Mouse (Mus musculus): ENCODE measurements at regions not wholly inside any gene's neighbourhood (a gene's known extent, or its start where the extent isn't known, plus 50 kb on each side); places are given as distances from the start of the nearest gene placed in this dataset.

GRCm38 (mm10) chr8:4934551-4934950 lies 155.2 kb upstream of the Shcbp1 start:
- DNase-seq (ENCODE audit: low spot score) = no peak

- DNase-seq (ENCODE audit: low spot score) = no peak
Observed at GRCm38 (mm10) chr8:4934035-4934434, 154.7 kb upstream of the Shcbp1 start.

- DNase-seq (ENCODE audit: low spot score) = no peak
Observed at GRCm38 (mm10) chr8:4916447-4916846, 137.1 kb upstream of the Shcbp1 start.

GRCm38 (mm10) chr8:4895046-4895445 lies 115.7 kb upstream of the Shcbp1 start:
- DNase-seq (ENCODE audit: low spot score) = no peak

- DNase-seq (ENCODE audit: low spot score) = peak; percentile 6
Observed at GRCm38 (mm10) chr8:4868761-4869160, 89.4 kb upstream of the Shcbp1 start.

GRCm38 (mm10) chr8:4839087-4839486 lies 59.7 kb upstream of the Shcbp1 start:
- no peak for DNase-seq (ENCODE audit: low spot score)

GRCm38 (mm10) chr8:4838527-4838926 lies 59.2 kb upstream of the Shcbp1 start:
- no peak for DNase-seq (ENCODE audit: low spot score)

GRCm38 (mm10) chr8:4837719-4838118 lies 58.4 kb upstream of the Shcbp1 start:
- no peak for DNase-seq (ENCODE audit: low spot score)

GRCm38 (mm10) chr8:4836651-4837050 lies 57.3 kb upstream of the Shcbp1 start:
- DNase-seq (ENCODE audit: low spot score) = no peak

Data from urinary bladder, postnatal 14 days (tissue).